Mouse (Mus musculus) ES-Bruce4 (cell line): ENCODE results near the gene Rfxank.

Experiments
- CTCF ChIP-seq: IDR thresholded peaks from one replicate; pipeline ENCODE4 v1.8.1; 2011; ENCODE audit warnings: low read depth, low read length
- EP300 ChIP-seq: IDR thresholded peaks from 2 replicates; pipeline ENCODE4 v1.6.1; 2011; ENCODE audit warnings: low read depth, low read length; ENCODE audit not compliant: insufficient read depth
- POLR2A ChIP-seq: IDR thresholded peaks from one replicate; pipeline ENCODE4 v1.8.1; 2011; ENCODE audit warnings: low read length; ENCODE audit not compliant: insufficient read depth

DNA sequence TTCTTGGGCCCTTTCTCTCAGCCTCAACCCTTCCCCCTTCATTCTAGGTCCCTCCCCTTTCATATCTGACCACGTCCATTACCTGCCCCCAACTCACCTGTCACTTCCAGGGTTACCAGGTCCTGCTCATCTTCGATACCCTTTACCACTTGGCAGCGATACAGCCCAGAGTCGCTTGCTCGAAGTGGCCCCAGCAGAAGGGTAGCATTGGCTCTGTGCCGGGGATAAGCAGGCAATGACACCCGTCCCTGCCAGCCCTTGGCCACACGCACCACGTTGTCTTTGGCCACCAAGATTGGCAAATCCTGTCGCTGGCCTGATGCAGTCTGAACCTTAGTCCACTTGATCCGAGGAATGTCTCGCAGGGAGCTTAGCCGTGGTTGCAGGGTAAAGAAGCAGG, 24.1 kb downstream of the Rfxank start:
- TF ChIP-seq CTCF (no peak), POLR2A (no peak), EP300 (no peak)
